Mouse (Mus musculus) bone marrow macrophage, adult 2 months (primary cell): ENCODE data around the gene Kirrel. TPM values are rescaled to one million over a fixed set of nuclear protein-coding genes. Genes with fewer than 3 reads are reported as not detected.

Experiments
- H3K27ac ChIP-seq: 2 replicates; pipeline ENCODE4 v1.5.1; 2012; ENCODE audit warnings: low read depth, low read length; ENCODE audit not compliant: insufficient read depth
- H3K4me1 ChIP-seq: 2 replicates; pipeline ENCODE4 v1.6.1; 2012; ENCODE audit warnings: low read length; ENCODE audit not compliant: control insufficient read depth, insufficient read depth
- H3K4me3 ChIP-seq: 2 replicates; pipeline ENCODE4 v1.5.1; 2012; ENCODE audit warnings: mild to moderate bottlenecking, low read length, moderate library complexity; ENCODE audit not compliant: insufficient read depth
- CTCF ChIP-seq: IDR thresholded peaks from 2 replicates; pipeline ENCODE4 v1.5.1; 2012; ENCODE audit warnings: low read depth, mild to moderate bottlenecking, low read length, moderate library complexity
- POLR2A ChIP-seq: IDR thresholded peaks from 2 replicates; pipeline ENCODE4 v1.6.1; 2012; ENCODE audit warnings: mild to moderate bottlenecking, low read depth, low read length, borderline replicate concordance
- polyA plus RNA-seq: library from polyadenylated mRNA; stranded (reverse); fragments of >200 nt; gene quantifications from 2 replicates; pipeline ENCODE4 v1.2.4, GENCODE M21; 2012; ENCODE audit not compliant: missing spikeins, insufficient read depth, insufficient read length

Kirrel gene
- polyA plus RNA-seq, 1 experiment = 0.46 TPM

- no peaks in the 10 kb centered on the region; the same call in 1 of the 2 replicates for H3K4me1 ChIP-seq
- TF ChIP-seq CTCF = no peak
- no peak overlapping the region for H3K27ac ChIP-seq
- no peak overlapping the region for H3K4me3 ChIP-seq
These were observed 17.2 kb downstream of the Kirrel start for GRCm38 (mm10) chr3:87157297-87157696.

GRCm38 (mm10) chr3:87154398-87155287 lies 19.9 kb downstream of the Kirrel start:
- TF ChIP-seq CTCF = no peak
- TF ChIP-seq POLR2A = no peak
- Histone ChIP-seq H3K4me1 (peaks cover 10% of the 10 kb centered on the region), H3K27ac (no peak overlapping the region), H3K4me3 (no peak overlapping the region)

GRCm38 (mm10) chr3:87153038-87153437 lies 21.5 kb downstream of the Kirrel start:
- no peak overlapping the region for H3K27ac ChIP-seq

GRCm38 (mm10) chr3:87152111-87152738 lies 22.3 kb downstream of the Kirrel start:
- H3K4me3 ChIP-seq = no peak overlapping the region
- TF ChIP-seq CTCF (no peak), POLR2A (no peak)
- H3K27ac ChIP-seq = no peak overlapping the region
- peaks cover 10% of the 10 kb centered on the region for H3K4me1 ChIP-seq

More at GRCm38 (mm10) chr3:87153038-87153437, 21.5 kb downstream of the Kirrel start:
- TF ChIP-seq POLR2A = no peak
- TF ChIP-seq CTCF = no peak
- peaks cover 10% of the 10 kb centered on the region for H3K4me1 ChIP-seq
- H3K4me3 ChIP-seq = no peak overlapping the region

GRCm38 (mm10) chr3:87151294-87151826 lies 23.2 kb downstream of the Kirrel start:
- H3K4me3 ChIP-seq = no peak overlapping the region
- TF ChIP-seq POLR2A (no peak), CTCF (no peak)
- no peak overlapping the region for H3K27ac ChIP-seq
- H3K4me1 ChIP-seq = peaks cover 10% of the 10 kb centered on the region

GRCm38 (mm10) chr3:87150689-87151244 lies 23.8 kb downstream of the Kirrel start:
- TF ChIP-seq POLR2A = no peak
- TF ChIP-seq CTCF = no peak

GRCm38 (mm10) chr3:87150056-87150688 lies 24.4 kb downstream of the Kirrel start:
- H3K4me3 ChIP-seq = no peak overlapping the region
- peaks cover 10% of the 10 kb centered on the region for H3K4me1 ChIP-seq
- TF ChIP-seq POLR2A = no peak
- H3K27ac ChIP-seq = no peak overlapping the region

More at GRCm38 (mm10) chr3:87150689-87151244, 23.8 kb downstream of the Kirrel start:
- H3K4me1 ChIP-seq = peaks cover 10% of the 10 kb centered on the region
- no peak overlapping the region for H3K27ac ChIP-seq
- no peak overlapping the region for H3K4me3 ChIP-seq

- Histone ChIP-seq H3K27ac (no peak overlapping the region), H3K4me3 (no peak overlapping the region), H3K4me1 (peaks cover 10% of the 10 kb centered on the region)
- TF ChIP-seq POLR2A = no peak
- TF ChIP-seq CTCF = no peak
These were observed 25.1 kb downstream of the Kirrel start for GRCm38 (mm10) chr3:87149425-87149824.

- H3K27ac ChIP-seq = no peak overlapping the region
- H3K4me1 ChIP-seq = no peaks in the 10 kb centered on the region
- no peak overlapping the region for H3K4me3 ChIP-seq
- TF ChIP-seq CTCF = no peak
- TF ChIP-seq POLR2A = no peak
These were observed 29.9 kb downstream of the Kirrel start for GRCm38 (mm10) chr3:87144476-87145240.
